Mouse (Mus musculus) cortical plate, adult 2 months (tissue): ENCODE measurements around the gene Serpina1e.

Experiments used
- CTCF ChIP-seq: fragments of 200-500 bp; IDR thresholded peaks from 2 replicates; pipeline ENCODE4 v1.5.1; 2011; ENCODE audit warnings: mild to moderate bottlenecking, control low read depth, low read length; ENCODE audit not compliant: insufficient read depth; ENCODE audit errors: extremely low read depth
- POLR2A ChIP-seq: fragments of 200-500 bp; IDR thresholded peaks from 2 replicates; pipeline ENCODE4 v1.6.1; 2011; ENCODE audit warnings: mild to moderate bottlenecking, low read length, control low read depth; ENCODE audit not compliant: insufficient read depth; ENCODE audit errors: extremely low read depth

- TF ChIP-seq CTCF: no peak
- no peak for TF ChIP-seq POLR2A
These were observed 2.9 kb upstream of the Serpina1e start for GRCm38 (mm10) chr12:103961716-103962115.
